Mouse (Mus musculus): ENCODE measurements around the gene Ogdh. TPM values are rescaled to one million over a fixed set of nuclear protein-coding genes. Genes with fewer than 3 reads are reported as not detected.

Gene Ogdh
- polyA plus RNA-seq, 1 experiment: 13.2 TPM

DNA sequence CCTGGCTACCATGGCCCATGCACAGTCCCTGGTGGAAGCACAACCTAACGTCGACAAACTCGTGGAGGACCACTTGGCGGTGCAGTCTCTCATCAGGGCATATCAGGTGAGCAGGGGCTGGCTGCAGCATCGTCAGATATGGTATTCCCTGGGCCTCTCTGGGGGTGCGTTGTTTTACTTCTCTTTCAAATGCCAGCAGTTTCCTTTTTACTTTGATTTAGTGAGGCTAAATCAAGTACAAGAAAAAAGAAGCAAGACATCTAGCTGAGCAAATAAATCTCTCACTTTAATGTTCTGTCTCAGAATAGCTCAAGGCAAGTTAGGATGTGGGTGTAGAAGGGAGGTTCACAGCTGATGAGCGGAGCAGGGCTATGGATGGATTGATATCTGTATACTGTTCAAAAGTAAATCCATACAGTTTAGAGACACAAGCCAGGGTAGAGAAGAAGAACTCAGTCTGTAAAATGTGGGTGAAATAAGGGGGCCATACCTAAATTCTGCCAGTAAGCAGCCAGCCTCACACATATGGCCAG, 22.5 kb downstream of the Ogdh start:
- peaks cover 97% of the 10 kb centered on the region for H3K36me3 ChIP-seq (ENCODE audit: control insufficient read depth)
- H3K4me1 ChIP-seq (ENCODE audit: control insufficient read depth): no peaks in the 10 kb centered on the region
- no peak for TF ChIP-seq TAL1 (IDR thresholded peaks at IDR 0.05; ENCODE audit: low read length)
- no peak for TF ChIP-seq GATA1 (IDR thresholded peaks at IDR 0.05; ENCODE audit: low read length)
- H3K9me3 ChIP-seq (ENCODE audit: control insufficient read depth, low read length): no peaks in the 10 kb centered on the region
- H3K4me3 ChIP-seq (replicated peaks): no peak overlapping the region
- H3K27me3 ChIP-seq (ENCODE audit: control insufficient read depth): no peaks in the 10 kb centered on the region

- Histone ChIP-seq H3K4me3 (replicated peaks) (no peak overlapping the region), H3K4me1 (ENCODE audit: control insufficient read depth) (no peaks in the 10 kb centered on the region), H3K27me3 (ENCODE audit: control insufficient read depth) (no peaks in the 10 kb centered on the region), H3K36me3 (ENCODE audit: control insufficient read depth) (peaks cover 98% of the 10 kb centered on the region), H3K9me3 (ENCODE audit: control insufficient read depth, low read length) (no peaks in the 10 kb centered on the region)
- TF ChIP-seq TAL1 (IDR thresholded peaks at IDR 0.05; ENCODE audit: low read length) (no peak), GATA1 (IDR thresholded peaks at IDR 0.05; ENCODE audit: low read length) (no peak)
These were observed 25.4 kb downstream of the Ogdh start for GRCm38 (mm10) chr11:6316821-6317220.

GRCm38 (mm10) chr11:6318559-6318958, 27.1 kb downstream of the Ogdh start:
- TF ChIP-seq GATA1 (IDR thresholded peaks at IDR 0.05; ENCODE audit: low read length) (no peak), TAL1 (IDR thresholded peaks at IDR 0.05; ENCODE audit: low read length) (no peak)
- Histone ChIP-seq H3K4me1 (ENCODE audit: control insufficient read depth) (no peaks in the 10 kb centered on the region), H3K4me3 (replicated peaks) (no peak overlapping the region), H3K27me3 (ENCODE audit: control insufficient read depth) (no peaks in the 10 kb centered on the region), H3K9me3 (ENCODE audit: control insufficient read depth, low read length) (no peaks in the 10 kb centered on the region), H3K36me3 (ENCODE audit: control insufficient read depth) (peaks cover 98% of the 10 kb centered on the region)

- Histone ChIP-seq H3K27me3 (ENCODE audit: control insufficient read depth) (no peaks in the 10 kb centered on the region), H3K4me1 (ENCODE audit: control insufficient read depth) (peaks cover 2% of the 10 kb centered on the region; the same call in 1 of the 2 replicates), H3K4me3 (replicated peaks) (no peak overlapping the region), H3K9me3 (ENCODE audit: control insufficient read depth, low read length) (no peaks in the 10 kb centered on the region), H3K36me3 (ENCODE audit: control insufficient read depth) (peaks cover 98% of the 10 kb centered on the region)
- TF ChIP-seq TAL1 (IDR thresholded peaks at IDR 0.05; ENCODE audit: low read length): no peak
- TF ChIP-seq GATA1 (IDR thresholded peaks at IDR 0.05; ENCODE audit: low read length): no peak
These were observed 27.9 kb downstream of the Ogdh start for GRCm38 (mm10) chr11:6319374-6319773.

DNA sequence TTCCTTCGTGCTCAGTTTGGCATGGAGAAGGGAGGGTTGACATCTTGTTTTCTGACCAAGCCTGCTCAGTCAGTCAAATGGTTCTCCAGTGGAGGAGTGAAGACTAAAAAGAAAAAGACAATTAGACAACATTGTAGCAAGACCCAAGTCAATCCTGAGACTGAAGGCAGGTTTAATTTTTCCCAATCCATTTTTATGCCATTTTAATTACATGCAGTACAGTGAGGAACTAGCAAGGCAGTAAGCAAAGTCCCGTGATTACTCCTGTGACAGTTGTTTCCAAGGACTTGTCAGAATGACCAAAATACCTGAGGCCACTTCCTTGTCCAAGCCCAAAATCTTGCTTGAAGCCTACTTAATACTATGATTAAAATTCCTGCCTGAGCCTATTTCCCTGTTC, 30.7 kb downstream of the Ogdh start:
- Histone ChIP-seq H3K36me3 (ENCODE audit: control insufficient read depth) (peaks cover 96% of the 10 kb centered on the region), H3K4me3 (replicated peaks) (no peak overlapping the region), H3K4me1 (ENCODE audit: control insufficient read depth) (peaks cover 2% of the 10 kb centered on the region; the same call in 1 of the 2 replicates), H3K27me3 (ENCODE audit: control insufficient read depth) (no peaks in the 10 kb centered on the region), H3K9me3 (ENCODE audit: control insufficient read depth, low read length) (no peaks in the 10 kb centered on the region)
- TF ChIP-seq GATA1 (IDR thresholded peaks at IDR 0.05; ENCODE audit: low read length): no peak
- no peak for TF ChIP-seq TAL1 (IDR thresholded peaks at IDR 0.05; ENCODE audit: low read length)

GRCm38 (mm10) chr11:6323348-6323747, 31.9 kb downstream of the Ogdh start:
- H3K4me3 ChIP-seq (replicated peaks): no peak overlapping the region
- H3K9me3 ChIP-seq (ENCODE audit: control insufficient read depth, low read length): no peaks in the 10 kb centered on the region
- H3K36me3 ChIP-seq (ENCODE audit: control insufficient read depth): peaks cover 92% of the 10 kb centered on the region
- no peaks in the 10 kb centered on the region for H3K27me3 ChIP-seq (ENCODE audit: control insufficient read depth)
- peaks cover 2% of the 10 kb centered on the region; the same call in 1 of the 2 replicates for H3K4me1 ChIP-seq (ENCODE audit: control insufficient read depth)
- TF ChIP-seq TAL1 (IDR thresholded peaks at IDR 0.05; ENCODE audit: low read length): no peak
- no peak for TF ChIP-seq GATA1 (IDR thresholded peaks at IDR 0.05; ENCODE audit: low read length)

DNA sequence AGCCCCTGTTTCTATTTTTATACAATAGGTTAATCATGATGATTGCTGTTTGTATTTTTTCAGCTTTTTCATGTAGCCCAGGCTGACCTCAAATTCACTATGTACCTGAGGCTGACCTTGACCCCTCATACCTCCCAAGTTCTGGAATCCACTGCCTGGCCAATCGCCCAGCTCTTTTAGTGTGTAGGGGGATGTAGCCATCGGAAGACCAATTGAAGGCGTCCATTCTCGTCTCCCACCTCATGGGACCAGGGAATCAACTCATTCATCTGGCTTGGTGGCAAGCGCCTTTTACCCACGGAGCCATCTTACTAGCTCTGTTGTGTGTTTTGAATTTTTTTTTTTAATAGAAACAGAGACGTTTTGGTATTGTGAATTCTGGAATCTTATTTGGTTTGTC, 39.8 kb downstream of the Ogdh start:
- peaks cover 88% of the 10 kb centered on the region for H3K36me3 ChIP-seq (ENCODE audit: control insufficient read depth)
- H3K27me3 ChIP-seq (ENCODE audit: control insufficient read depth): no peaks in the 10 kb centered on the region
- H3K4me3 ChIP-seq (replicated peaks): no peak overlapping the region
- H3K9me3 ChIP-seq (ENCODE audit: control insufficient read depth, low read length): no peaks in the 10 kb centered on the region
- TF ChIP-seq TAL1 (IDR thresholded peaks at IDR 0.05; ENCODE audit: low read length) (no peak), GATA1 (IDR thresholded peaks at IDR 0.05; ENCODE audit: low read length) (no peak)
- H3K4me1 ChIP-seq (ENCODE audit: control insufficient read depth): no peaks in the 10 kb centered on the region

DNA sequence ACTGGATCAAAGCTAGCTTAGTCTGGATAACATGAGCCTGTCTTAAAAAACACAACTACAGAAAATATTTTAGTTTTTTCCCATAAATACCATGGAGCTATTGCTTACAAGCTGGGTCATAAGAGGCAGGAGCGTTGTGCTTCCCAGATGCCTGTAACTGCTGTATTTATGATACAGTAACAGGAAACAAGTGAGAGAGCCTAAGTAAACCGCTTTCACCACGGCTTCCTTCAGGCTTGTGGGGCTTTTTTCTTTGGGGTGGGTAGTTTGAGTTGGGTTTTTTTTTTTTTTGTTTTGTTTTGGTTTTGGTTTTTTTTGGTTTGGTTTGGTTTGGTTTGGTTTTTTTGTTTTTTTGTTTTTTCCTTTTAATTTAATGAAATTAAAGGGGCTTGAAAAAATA, 41.2 kb downstream of the Ogdh start:
- Histone ChIP-seq H3K4me3 (replicated peaks) (no peak overlapping the region), H3K36me3 (ENCODE audit: control insufficient read depth) (peaks cover 93% of the 10 kb centered on the region), H3K27me3 (ENCODE audit: control insufficient read depth) (no peaks in the 10 kb centered on the region), H3K9me3 (ENCODE audit: control insufficient read depth, low read length) (no peaks in the 10 kb centered on the region), H3K4me1 (ENCODE audit: control insufficient read depth) (no peaks in the 10 kb centered on the region)
- TF ChIP-seq TAL1 (IDR thresholded peaks at IDR 0.05; ENCODE audit: low read length) (no peak), GATA1 (IDR thresholded peaks at IDR 0.05; ENCODE audit: low read length) (no peak)

- Histone ChIP-seq H3K4me3 (replicated peaks) (no peak overlapping the region), H3K36me3 (ENCODE audit: control insufficient read depth) (peaks cover 94% of the 10 kb centered on the region), H3K4me1 (ENCODE audit: control insufficient read depth) (no peaks in the 10 kb centered on the region), H3K27me3 (ENCODE audit: control insufficient read depth) (no peaks in the 10 kb centered on the region), H3K9me3 (ENCODE audit: control insufficient read depth, low read length) (no peaks in the 10 kb centered on the region)
- no peak for TF ChIP-seq GATA1 (IDR thresholded peaks at IDR 0.05; ENCODE audit: low read length)
- TF ChIP-seq TAL1 (IDR thresholded peaks at IDR 0.05; ENCODE audit: low read length): no peak
These were observed 42.0 kb downstream of the Ogdh start for GRCm38 (mm10) chr11:6333403-6333802.

DNA sequence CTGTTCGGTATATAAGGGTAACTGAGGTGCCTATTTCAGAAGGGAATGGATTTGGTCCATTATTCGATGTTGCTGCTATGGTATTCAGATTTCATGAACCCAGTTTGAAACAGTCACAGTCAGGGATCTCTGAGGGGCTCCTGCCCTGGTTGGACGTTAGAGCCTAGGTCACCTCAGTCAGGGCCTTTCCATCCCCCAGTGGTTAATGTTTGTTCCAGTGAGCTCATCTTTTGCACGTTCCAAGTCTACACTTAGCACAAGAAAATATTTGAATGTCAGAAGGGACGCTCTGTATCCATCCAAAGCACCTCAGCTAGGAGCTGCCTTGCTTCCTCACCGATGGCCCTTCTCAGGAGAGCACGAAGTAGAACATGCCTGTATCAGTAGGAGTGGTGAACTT, 43.9 kb downstream of the Ogdh start:
- Histone ChIP-seq H3K36me3 (ENCODE audit: control insufficient read depth) (peaks cover 95% of the 10 kb centered on the region), H3K4me3 (replicated peaks) (no peak overlapping the region), H3K4me1 (ENCODE audit: control insufficient read depth) (no peaks in the 10 kb centered on the region), H3K27me3 (ENCODE audit: control insufficient read depth) (no peaks in the 10 kb centered on the region), H3K9me3 (ENCODE audit: control insufficient read depth, low read length) (no peaks in the 10 kb centered on the region)
- no peak for TF ChIP-seq TAL1 (IDR thresholded peaks at IDR 0.05; ENCODE audit: low read length)
- no peak for TF ChIP-seq GATA1 (IDR thresholded peaks at IDR 0.05; ENCODE audit: low read length)
